Mouse (Mus musculus) liver, adult 2 months (tissue): Measurements from ENCODE around the gene Arg1. TPM values are rescaled to one million over a fixed set of nuclear protein-coding genes. Genes with fewer than 3 reads are reported as not detected.
A peak's percentile ranks its signal among the peaks of the same experiment; 100 is the strongest.

Experiments
- DNase-seq: peaks from one replicate; pipeline ENCODE4 v3.0.0-alpha.2; 2011; ENCODE audit warnings: low read depth, low spot score; ENCODE audit errors: extremely low read depth
- H3K27ac ChIP-seq: fragments of 200-500 bp; replicated peaks from 2 replicates; pipeline ENCODE4 v1.5.1; 2012; ENCODE audit warnings: low read depth, mild to moderate bottlenecking, control low read depth, inconsistent platforms, low read length; ENCODE audit not compliant: insufficient read depth
- H3K27me3 ChIP-seq: fragments of 200-500 bp; 2 replicates; pipeline ENCODE4 v1.6.1; 2012; ENCODE audit warnings: mild to moderate bottlenecking, moderate library complexity, low read length, inconsistent platforms; ENCODE audit not compliant: control insufficient read depth, insufficient read depth
- H3K36me3 ChIP-seq: fragments of 200-500 bp; 2 replicates; pipeline ENCODE4 v1.6.1; 2012; ENCODE audit warnings: low read length, inconsistent platforms; ENCODE audit not compliant: control insufficient read depth, insufficient read depth
- H3K4me1 ChIP-seq: fragments of 200-500 bp; 2 replicates; pipeline ENCODE4 v1.6.1; 2011; ENCODE audit warnings: low read length; ENCODE audit not compliant: control insufficient read depth, insufficient read depth
- H3K4me3 ChIP-seq: fragments of 200-500 bp; 2 replicates; pipeline ENCODE4 v1.5.1; 2011; ENCODE audit warnings: low read depth, mild to moderate bottlenecking, control low read depth, low read length, moderate library complexity; ENCODE audit not compliant: insufficient read depth
- H3K79me2 ChIP-seq: fragments of 200-500 bp; 2 replicates; pipeline ENCODE4 v1.6.1; 2012; ENCODE audit warnings: inconsistent platforms, mild to moderate bottlenecking, low read length, moderate library complexity; ENCODE audit not compliant: control insufficient read depth, insufficient read depth
- H3K9ac ChIP-seq: fragments of 200-500 bp; 2 replicates; pipeline ENCODE4 v1.6.1; 2012; ENCODE audit warnings: low read depth, mild to moderate bottlenecking, control low read depth, inconsistent platforms, low read length
- CTCF ChIP-seq: fragments of 200-500 bp; IDR thresholded peaks from 2 replicates; pipeline ENCODE4 v1.5.1; 2011; ENCODE audit warnings: low read depth, low read length, control low read depth
- POLR2A ChIP-seq: fragments of 200-500 bp; IDR thresholded peaks from 2 replicates; pipeline ENCODE4 v1.6.1; 2011; ENCODE audit warnings: low read length, control low read depth; ENCODE audit not compliant: insufficient read depth; ENCODE audit errors: extremely low read depth
- WGBS: fragments of 180-500 bp; shearing (Covaris S2); methylation state at CpG from one replicate; pipeline ENCODE4 v1.1.7; 2018; 5-methylcytosine and 5-hydroxymethylcytosine counted together
- polyA plus RNA-seq: library from polyadenylated mRNA; depleted of rRNA; stranded (reverse); fragments of >200 nt; gene quantifications from 2 replicates; pipeline ENCODE4 v1.2.3, GENCODE M21; 2012; rRNA removed
- total RNA-seq: library from RNA; depleted of rRNA; stranded (reverse); fragments of >200 nt; gene quantifications from 2 replicates; pipeline ENCODE4 v1.2.3, GENCODE M21; 2014; rRNA removed

Arg1 gene
- total and polyA plus RNA-seq, 2 experiments, result 513 to 2,352 TPM

DNA sequence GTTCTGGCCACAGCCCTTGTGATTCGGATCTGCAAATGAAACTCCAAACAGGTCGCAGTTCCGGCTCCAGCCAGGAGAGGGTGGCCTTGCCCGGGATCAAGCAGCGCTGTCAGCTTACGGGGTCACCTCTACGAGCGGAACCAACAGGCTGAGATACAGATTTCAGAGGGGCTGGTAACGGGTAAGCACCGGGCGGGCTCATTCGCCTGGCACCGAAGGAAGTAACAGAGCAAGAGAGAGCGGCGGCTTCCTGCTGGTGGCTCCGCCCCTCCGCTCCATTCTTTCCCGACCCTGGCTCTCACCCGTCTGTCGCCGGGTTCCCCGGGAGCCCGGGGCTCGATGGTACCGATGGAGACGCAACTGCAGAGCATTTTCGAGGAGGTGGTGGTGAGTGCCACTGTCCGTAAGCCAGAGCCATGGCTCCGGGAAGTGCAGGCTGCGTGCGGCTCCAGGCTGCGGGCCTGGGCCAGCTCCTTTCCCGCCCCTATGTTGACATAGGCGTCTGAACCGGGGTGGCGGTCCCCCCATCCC lies 57.5 kb downstream of the Arg1 start, which contains the start of gene Med23:
Gene Med23 (plus strand): TSS at position 227 of the 531 bp plus-strand sequence.
- Histone ChIP-seq H3K27me3 (no peaks in the 10 kb centered on the region), H3K4me3 (peak within 1 kb of the TSS; percentile 88), H3K79me2 (peaks cover 3% of the 10 kb centered on the region; the same call in 1 of the 2 replicates), H3K27ac (no peak within 1 kb of the TSS; the same call in 1 of the 2 replicates), H3K4me1 (no peaks in the 10 kb centered on the region), H3K36me3 (peaks cover 8% of the 10 kb centered on the region; the same call in 1 of the 2 replicates), H3K9ac (peak within 1 kb of the TSS; percentile 90)
- no peak for TF ChIP-seq POLR2A
- peak; percentile 97 for TF ChIP-seq CTCF
- under 1% methylated on average over 36 of the region's 36 CpGs for WGBS
- peak; percentile 94 for DNase-seq

Other genes with a start within 250 kb of the Arg1 start
- 16.2 and 19.0 TPM in 2 replicates for gene Enpp1, start 215.3 kb downstream of the Arg1 start, total RNA-seq
- gene Enpp1, start 215.3 kb downstream of the Arg1 start, polyA plus RNA-seq, result 5.2 and 5.8 TPM in 2 replicates
- gene Enpp3, start 84.7 kb downstream of the Arg1 start, total RNA-seq, result 39.7 and 60.6 TPM in 2 replicates
- 11.4 and 12.4 TPM in 2 replicates for gene Enpp3, start 84.7 kb downstream of the Arg1 start, polyA plus RNA-seq
- 7.7 and 9.6 TPM in 2 replicates for gene Med23, start 57.5 kb downstream of the Arg1 start, total RNA-seq
- gene Med23, start 57.5 kb downstream of the Arg1 start, polyA plus RNA-seq, result 5.5 and 6.2 TPM in 2 replicates